Mouse (Mus musculus): ENCODE measurements around the gene Rnf6.

Gene Rnf6

DNA sequence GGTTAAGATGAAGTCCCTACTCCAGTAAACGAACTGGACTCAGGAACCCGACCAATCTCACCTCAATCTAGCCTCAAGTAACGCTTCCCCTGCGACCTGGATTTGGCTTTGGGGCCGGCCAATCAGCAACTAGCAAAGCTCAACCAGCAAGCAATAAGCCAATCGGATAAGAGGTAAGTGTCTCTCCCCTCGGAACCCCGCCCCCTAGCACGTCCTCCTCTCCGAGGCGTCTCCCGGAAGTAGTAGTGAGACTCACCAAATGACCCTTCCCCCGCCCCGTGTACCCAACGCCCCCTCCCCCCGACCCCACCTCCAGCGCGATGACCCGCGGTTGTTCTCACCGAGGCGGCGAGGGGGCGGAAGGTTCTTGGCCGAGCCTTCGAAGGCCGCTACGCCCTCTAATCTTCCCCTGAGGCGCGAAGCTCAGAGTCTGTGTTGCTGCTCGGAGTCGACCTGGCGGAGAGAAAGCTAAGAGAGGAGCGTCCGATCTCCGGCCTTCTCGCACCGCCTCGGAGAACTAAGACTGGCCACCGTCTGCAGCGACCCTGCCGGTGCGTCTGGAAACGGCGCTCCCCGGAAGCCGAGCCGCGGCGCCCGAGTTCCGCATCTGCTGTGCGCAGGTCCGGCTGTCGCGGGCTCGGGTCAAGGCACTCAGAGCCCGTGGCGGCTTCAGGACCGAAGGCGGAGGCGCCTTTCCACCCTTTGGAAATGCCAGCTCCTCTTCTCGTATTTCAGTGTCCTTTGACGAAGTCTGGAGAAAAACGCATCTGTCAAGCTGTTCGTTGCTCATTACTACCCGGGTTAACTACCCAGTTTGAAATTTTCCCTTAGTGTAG lies at the start of gene Rnf6:
TSS of gene Rnf6 (minus strand) at position 677 of the 836 bp plus-strand sequence.
- DNase-seq, result peak; percentile 92 to 94

DNA sequence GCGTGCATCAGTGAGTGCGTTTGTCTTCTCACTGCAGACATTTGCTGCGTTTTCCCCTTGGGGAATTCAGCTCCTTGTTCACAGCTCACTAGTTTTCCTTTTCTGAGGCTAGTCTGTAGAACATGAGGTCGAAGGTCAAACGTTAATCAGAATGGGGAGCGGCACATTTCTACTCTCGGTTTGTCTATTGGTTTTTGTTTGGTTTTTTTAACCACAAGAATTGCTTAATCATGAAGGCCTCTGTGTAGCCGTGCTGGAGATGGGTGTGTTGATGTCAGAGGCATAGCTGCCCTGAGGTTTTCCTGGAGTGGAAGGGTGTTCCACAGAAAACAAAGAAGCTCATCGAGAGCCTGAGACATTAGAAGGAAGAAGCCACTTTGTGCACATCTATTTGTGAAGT lies 49.2 kb upstream of the Rnf6 start:
- no peak for DNase-seq

DNA sequence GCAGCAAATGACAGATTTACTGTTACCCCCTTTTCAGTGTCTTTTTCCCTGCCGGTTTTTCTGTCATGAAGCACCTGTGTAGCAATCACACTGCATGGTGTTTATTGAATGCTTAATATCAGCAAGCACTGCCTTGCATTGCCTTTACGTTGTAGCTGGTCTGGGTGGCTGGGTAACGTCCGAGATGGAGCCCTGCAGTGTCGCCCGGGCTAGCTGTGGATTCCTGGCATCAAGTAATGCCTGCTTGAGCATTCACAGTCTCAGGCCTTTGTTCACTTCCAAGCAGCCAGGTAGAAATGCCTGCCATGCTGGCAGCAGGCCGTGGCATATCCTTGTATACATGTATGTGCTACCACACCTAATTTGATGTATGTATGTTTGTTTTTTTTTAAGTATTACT lies 46.4 kb upstream of the Rnf6 start:
- no peak for DNase-seq

DNA sequence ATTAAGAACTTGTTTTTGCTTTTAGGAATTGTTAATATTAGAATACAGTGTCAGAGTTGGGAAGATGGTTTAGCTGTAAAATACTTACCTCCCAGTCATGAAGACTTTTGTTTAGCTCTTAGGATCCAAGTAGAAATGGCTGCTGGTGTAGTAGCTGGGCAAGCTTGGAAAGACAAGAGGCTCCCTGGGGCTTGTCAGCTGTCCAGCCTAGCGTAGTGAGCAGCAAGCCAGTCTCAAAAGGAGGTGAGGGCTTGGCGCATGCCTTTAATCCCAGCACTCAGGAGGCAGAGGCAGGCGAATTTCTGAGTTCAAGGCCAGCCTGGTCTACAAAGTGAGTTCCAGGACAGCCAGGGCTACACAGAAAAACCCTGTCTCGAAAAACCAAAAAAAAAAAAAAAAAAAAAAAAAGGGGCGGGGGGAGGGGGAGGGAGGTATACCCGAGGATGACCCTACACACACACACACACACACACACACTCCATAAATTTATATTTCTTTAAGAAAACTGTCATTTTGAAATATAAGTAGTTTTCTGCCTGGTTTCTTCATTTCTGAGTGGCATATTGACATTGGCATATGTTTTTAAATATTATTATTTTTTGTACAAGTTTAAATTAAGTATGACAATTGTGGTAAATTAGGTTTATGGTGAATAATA lies 44.7 kb upstream of the Rnf6 start:
- DNase-seq, result no peak

DNA sequence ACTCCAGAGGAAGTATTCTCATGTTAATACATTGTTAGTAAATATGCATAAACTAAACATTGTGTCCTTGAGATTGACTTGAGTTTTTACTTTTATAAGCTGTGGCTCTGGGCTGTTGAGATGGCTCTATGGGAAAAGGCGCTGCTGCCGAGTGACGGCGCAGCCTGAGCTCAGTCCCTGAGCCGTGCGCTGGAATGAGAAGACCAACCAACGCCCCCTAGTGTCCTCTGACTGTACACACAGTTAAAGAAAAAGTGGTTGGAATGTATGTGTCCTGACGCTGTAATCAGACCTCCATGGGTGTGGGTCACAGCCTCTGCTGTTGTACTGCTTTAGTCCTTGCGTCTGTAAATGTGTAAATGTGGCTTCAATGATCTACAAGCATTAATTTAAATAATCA lies 38.6 kb upstream of the Rnf6 start:
- DNase-seq, result peak in 1 of 2 experiments; percentile 1

DNA sequence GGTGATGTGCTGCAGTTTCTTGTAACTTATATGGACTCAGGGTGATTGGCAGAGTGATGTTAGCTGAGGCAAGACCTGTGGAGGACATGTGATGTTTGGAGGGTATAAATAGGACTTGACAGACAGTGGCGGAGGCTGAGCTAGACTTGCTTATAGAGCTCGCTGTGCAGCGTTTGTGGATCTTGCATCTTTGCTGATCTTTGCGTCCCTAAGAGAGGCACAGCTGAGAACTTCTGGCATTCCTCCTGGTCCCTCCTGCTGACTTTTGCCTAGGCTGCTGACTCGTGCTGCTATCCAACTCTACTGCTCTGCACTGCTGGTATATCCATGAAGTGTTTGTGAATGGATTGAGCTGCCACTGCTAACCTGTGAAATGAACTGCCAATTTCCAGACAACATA lies 32.3 kb upstream of the Rnf6 start:
- no peak for DNase-seq

DNA sequence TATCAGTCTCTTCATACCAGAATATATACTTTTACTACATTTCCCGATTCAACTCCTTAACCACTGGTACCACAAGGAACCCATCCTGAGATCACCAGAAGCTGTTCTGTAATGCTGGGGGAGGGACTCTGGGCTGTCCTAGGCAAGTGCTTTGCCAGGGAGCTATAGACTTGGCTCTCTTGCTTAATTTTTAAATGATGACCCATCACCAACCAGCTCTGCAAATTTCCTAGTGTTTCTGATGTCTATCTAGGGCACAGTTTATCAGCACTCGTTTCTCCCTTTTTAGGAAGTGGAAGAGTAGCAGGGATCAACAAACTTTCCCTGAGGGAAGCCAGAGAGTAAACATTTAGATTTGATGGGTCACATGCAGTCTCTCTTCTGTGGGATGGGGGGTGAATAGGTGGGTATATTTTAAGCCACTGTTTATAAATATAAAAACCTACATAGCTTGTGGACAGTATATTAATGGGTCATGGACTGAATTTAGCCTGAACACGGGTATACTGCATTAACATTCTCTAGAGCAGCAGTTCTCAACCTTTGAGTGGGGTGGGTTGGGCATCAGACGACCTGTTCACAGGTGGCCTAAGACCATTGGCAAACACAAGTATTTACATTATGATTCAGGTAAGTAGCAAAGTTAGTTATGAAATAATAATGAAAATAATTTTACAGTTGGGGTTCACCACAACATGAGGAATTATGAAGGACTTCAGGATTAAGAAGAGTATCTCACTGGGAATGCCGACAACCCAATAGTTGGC lies 30.5 kb upstream of the Rnf6 start:
- no peak for DNase-seq

DNA sequence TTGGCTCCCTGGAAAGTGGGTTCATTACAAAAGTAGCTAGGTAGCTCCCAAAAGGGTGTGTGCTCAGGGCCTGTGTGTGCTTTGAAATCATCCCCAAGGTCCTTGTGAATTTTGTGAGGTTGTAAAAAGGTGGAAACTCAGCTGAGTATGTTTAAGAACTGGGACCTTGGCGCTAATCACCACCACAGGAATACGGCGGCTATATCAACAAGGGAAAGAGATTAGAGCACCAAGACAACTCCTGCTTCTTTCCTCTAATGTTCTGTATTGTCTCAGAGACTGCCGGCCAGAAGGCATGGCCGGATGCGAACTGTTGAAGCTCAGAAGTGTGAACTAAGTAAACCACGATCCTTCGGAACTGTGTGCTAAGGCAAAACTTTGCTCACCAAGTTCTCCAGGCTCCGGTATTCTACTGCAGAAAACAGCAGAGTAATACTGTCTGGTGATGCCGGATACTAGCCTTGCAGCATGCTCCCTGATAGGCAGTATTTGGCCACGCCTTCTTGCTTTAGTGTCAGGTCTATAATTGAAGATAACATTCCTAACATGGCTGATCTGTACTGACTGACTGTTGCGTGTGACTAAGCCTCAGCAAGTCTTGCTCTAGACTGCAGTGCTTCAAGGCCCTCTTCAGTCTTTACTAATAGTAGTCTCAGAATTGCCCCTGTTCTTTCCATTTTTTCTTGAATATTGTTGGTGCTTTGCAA lies 29.2 kb upstream of the Rnf6 start:
- no peak for DNase-seq

DNA sequence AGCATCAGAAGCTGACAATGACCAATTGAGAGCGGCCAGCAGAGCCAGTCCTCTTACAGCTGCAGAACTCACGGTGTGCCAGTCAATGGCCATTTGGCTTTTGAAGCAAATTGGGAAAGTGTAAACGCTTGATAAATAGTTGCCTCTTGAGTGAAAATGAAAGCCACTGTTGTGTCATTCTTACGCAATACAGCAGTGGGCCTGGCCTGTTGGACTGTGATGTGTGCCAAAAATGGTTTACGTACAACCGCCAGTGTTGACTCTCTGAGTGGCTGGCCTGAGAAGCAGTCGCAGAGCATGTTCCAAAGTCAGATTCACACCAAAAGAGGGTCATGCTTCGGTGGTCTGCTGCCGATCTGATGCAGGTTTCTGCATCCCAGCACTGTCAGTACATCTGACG lies 27.4 kb upstream of the Rnf6 start:
- no peak for DNase-seq

DNA sequence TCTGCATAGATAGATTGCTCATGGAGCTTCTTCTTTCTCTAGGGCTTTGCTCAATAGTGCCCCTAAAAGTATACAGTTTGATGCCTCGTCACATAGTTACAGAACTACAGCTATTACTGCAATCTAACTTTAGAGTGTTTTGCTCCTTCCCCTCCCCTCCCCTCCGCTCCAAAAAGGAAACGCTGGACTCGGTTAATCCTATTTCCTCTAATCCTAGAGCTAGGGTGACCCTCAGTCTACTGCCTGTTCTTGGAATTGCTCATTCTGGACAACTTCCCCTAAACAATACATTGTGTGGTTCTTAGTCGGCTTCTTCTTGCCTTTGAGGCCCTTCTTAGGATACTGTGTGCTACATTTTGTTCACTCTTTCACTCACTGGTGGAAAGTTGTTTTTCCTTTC lies 26.4 kb upstream of the Rnf6 start:
- no peak for DNase-seq

DNA sequence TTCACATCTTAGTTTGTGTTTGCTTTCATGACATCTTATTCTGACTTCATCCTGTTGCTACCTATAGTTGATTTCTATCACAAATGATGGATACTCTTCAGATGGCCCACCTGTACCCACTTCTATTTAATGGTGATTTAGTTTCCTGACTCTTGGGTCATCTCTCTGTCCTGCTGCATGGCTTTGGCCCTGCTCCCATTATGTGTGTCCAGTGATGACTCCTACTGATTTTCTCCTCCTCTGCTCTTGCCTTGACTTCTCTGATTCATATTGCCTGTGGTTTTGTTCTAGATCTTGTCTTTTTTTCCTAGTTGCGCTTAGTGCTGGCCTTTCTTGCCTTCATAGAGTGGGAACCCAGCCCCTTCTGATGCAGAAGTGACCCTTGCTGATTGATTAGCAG lies 25.0 kb upstream of the Rnf6 start:
- no peak for DNase-seq

DNA sequence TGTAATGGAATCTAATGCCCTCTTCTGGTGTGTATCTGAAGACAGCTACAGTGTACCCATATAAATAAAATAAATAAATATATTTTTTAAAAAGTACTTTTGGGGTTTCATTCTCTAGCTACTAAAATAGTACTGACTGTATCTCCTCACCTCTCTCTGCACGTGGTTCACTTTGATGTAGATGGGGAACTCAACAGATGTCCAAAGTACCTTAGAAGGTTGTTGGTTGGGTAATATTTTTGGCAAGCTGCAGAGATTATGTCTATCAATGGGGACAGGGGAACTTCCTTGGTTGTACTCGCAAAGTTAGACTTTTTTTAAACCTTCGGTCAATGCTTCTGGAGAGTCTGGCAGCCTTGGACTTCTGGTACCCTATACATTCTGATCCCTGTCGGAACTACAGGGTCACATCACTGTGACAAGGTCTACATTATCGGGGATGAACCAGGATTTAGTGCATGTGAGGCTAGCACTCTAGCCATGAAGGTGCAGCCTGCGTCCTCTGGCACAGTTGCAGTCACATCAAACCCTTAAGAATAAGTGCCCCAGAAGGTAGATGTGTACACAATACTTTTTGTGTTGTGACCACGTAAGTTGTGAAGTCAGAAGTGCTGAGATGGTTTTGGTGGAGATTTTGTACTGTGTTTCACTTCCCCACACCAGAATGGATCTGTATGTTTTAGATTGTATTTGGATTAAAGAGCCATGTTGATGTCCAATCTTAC lies 24.5 kb upstream of the Rnf6 start:
- DNase-seq, result no peak

DNA sequence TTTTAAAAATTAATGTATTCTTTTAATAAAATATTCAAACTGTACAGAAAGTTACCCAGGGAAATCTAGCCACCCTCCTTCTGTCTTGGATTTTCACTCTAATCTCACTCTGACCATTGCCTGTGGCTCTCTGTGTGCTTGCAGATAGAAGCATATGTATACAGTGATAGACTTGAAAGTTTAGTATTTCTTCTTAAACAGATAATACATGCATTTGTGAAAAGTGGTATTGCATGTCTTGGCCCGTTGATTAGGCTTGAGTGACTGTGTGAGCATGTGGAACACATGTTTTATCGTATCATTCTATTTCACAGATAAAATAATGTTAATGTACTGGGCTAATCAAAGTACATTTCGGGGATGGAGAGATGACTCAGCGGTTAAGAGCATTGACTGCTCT lies 23.8 kb upstream of the Rnf6 start:
- DNase-seq, result no peak

DNA sequence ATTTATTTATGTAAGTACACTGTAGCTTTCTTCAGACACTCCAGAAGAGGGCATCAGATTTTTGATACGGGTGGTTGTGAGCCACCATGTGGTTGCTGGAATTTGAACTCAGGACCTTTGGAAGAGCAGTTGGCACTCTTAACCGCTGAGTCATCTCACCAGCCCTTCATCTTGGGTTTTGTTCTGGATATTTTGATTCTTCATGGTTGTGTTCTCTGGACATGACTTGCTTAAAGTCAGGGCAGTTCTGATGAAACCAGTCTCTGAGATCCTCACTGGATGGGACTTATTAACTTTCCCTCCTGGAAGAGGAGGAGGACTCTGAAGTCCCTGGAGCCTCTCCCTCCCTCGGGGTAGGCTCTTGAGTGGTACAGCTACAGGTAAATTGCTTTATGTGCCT lies 19.8 kb upstream of the Rnf6 start:
- DNase-seq, result no peak

DNA sequence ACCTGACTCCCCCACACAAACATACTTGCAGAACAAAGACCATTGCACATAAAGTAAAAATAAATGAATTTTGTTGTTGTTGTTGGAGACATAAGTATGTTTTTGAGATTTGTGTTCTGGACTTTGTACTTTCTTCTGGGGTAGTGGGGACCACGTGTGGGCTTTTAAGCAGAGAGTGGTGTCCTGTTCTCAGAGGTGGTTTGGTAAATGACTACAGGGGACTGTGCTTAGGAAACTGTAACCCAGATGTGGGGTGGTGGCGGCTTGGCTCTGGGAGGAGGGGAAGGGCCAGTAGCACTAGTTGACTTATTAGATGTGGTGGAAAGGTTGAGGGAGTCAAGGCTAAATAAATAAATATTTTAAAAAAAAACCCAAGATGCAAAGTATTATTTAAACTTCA lies 19.4 kb upstream of the Rnf6 start:
- no peak for DNase-seq

DNA sequence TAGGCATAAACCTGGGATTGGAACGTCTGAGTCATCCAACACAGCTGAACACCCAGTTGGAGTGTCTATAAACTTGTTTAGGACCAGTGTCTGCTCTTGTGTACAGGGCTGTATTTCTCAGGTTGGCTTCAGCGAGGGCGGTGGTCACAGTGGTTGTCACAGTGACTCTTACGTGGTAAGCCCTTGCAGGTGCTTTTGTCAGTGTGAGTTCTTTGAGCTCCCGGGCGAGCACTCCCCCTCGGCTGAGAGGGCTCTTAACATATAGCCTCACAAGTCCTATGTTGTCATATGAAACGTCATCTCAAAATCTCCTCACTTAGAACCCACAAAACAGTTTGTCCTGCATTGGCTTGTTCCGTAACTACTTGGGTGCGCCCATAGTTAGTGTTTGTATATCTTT lies 16.9 kb upstream of the Rnf6 start:
- no peak for DNase-seq

DNA sequence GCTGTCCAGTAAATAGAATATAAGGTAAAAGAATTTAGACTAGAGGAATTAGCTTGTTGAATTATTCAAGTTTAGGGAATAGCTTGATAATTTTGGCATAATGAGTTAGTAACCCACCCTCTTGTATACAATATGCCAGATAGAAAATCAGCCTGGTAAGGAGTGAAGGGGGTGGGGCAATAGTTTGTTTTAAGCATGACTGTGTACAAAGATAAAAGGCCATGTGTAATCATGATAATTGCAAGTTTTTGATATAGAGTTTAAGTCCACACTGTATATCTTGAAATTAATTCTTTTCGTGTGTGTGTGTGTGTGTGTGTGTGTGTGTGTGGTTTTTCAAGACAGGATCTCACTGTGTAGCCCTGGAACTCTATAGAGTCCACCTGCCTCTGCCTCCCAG lies 13.0 kb upstream of the Rnf6 start:
- no peak for DNase-seq

DNA sequence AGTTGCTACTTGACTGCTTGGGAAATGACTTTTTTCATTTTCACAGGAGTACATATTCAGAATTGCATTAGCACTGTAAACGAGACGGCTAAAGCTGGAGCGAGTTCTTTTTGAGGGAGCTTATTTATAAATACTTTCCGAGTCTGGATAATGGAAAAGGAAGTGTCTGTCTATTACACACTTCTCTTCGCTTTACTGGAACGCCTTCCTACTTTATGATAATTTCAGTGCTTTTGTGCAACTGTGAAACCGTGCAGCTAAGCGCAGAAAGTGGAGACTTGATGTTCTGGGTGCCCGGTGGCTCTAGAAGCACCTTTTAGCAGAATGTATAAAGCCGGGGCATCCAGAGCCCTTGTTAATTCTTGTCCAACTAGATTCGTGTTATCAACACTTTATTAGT lies 11.5 kb upstream of the Rnf6 start:
- no peak for DNase-seq

DNA sequence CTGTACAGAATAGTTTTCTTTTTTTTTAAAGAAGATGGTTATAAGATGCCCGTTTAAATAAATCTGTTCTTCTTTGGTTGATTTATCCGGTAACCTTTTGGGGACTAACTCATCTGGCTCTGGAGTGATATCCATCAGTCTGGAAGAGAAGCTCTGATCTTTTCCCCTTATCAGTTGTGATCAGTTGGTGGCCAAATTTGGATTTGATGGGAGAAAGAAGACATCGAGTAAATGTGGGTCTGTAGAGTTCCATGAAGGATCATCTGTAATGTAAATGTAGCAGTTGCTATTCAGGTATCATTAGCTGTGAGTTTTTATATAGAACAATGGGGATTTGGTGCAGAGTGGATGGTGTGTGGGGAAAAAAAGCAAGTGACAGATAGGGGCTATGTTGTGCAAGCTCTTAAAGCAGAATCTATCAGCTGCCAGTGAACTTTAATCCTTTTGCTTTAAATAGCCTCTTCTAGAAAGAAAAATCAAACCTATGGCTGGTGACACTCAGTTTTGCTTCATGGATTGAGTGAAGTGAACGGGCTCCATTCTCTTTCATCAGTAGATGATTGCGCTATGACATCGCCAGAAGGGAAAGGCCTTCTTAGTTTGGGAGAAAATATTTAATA lies 10.8 kb upstream of the Rnf6 start:
- DNase-seq, result no peak

DNA sequence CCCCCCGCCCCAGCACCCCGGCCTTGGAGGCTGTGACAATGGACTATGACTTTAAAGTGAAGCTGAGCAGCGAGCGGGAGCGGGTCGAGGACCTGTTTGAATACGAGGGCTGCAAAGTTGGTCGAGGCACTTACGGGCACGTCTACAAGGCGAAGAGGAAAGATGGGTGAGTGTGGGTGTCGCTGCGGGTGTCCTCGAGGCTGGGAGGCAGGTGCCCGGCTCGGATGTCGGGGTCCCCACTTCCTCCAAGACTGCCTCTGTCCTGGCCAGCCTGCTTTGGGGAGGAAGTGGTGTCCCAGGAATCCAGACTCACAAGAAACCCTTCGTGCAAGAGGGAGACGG lies 10.3 kb upstream of the Rnf6 start:
- peak in 1 of 2 experiments; percentile 37 for DNase-seq

DNA sequence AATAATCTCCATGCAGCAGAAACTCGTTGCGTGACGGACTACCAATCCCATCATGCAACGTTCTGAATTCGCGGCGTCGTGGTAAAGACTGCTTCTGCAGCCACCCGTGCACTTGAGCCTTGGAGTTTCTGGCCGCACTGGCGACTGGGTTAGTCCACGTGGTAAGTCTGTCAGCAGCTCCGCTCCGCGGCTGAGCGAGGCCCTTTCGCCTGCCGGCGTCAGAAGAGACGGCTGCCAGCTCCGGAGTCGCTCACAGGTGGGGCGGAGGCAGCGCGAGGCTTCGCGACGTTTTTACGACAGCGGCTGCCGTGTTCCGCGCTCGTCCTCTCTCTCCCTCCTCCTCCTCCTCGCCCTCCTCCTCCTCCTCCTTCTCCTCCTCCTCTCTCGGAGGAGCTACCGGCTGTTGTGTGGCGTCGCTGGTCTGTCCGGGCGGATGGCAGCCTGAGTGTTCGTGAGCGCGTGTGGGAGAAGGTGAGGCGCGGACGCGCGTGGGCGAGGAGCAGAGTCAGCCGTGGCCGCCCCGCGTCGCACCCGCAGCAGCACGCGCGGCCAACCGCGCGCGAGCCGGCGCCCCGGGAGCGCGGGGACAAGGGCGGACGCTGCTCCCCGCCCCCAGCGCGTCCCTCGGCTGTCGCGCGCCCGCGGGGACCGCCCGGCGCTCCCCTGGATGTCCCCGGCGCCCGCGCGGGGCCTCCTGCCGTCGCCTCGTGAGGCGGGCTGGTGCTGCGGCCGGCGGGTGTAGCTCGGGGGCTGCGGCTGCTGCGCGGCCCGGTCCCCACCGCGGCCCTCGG lies 9.7 kb upstream of the Rnf6 start, which contains the start of gene Cdk8:
TSS of gene Cdk8 (plus strand) at position 367 of the 791 bp plus-strand sequence.
- peak; percentile 83 to 84 for DNase-seq
